30 mouse cellular contexts compared by ENCODE assay signal in genomic region chr4:151087358-151087757, GRCm38 (mm10). TPM values are rescaled to one million over a fixed set of nuclear protein-coding genes. Genes with fewer than 3 reads are reported as not detected.
DNase-seq lines count a peak whose midpoint lies in the region; ATAC-seq and TF ChIP-seq lines count a peak whose summit lies in the region.
"Had no signal": no experiment of that assay in that cellular context is flagged by ENCODE, and none has a peak within 500 bp of the region (broad histone marks: within the 10 kb centered on the region; RNA-seq: fewer than 3 reads in every experiment).

No protein-coding gene starts in this region.

- peak; percentile 24; the same call in 1 of the 2 replicates for TF ChIP-seq CTCF in heart, postnatal 0 days (IDR thresholded peaks at IDR 0.05; ENCODE audit: low read depth)
- TF ChIP-seq CTCF in left cerebral cortex, adult 2 months (IDR thresholded peaks at IDR 0.05) = peak; percentile 23
- peak; percentile 35 for TF ChIP-seq CTCF in E14TG2a.4 (conservative IDR thresholded peaks at IDR 0.05; ENCODE audit: low read length)
- 0 out of 2 replicates have a peak, but pooled peaks have one; percentile 10 for TF ChIP-seq CTCF in cortical plate, adult 2 months (IDR thresholded peaks at IDR 0.05; ENCODE audit: extremely low read depth, insufficient read depth, low read length)

- peaks cover 29% of the 10 kb centered on the region for H3K4me1 ChIP-seq in heart, postnatal 0 days (ENCODE audit: control insufficient read depth, insufficient read depth)
- peaks cover 35% of the 10 kb centered on the region for H3K4me1 ChIP-seq in heart, embryonic 11.5 days (ENCODE audit: control insufficient read depth, insufficient read depth, low read length)
- H3K4me1 ChIP-seq in E14TG2a.4 (replicated peaks; ENCODE audit: low read depth, low read length) = peaks cover 62% of the 10 kb centered on the region
- H3K4me1 ChIP-seq in cortical plate, adult 2 months (ENCODE audit: control insufficient read depth, insufficient read depth, low read length) = peaks cover 4% of the 10 kb centered on the region; the same call in 1 of the 2 replicates
- H3K4me1 ChIP-seq: embryonic facial prominence, embryonic 13.5 days; limb, embryonic 12.5 days; liver, embryonic 13.5 days had no signal

- no peak for TF ChIP-seq EP300 in heart, postnatal 0 days (IDR thresholded peaks at IDR 0.05; ENCODE audit: low read depth)

- H3K9ac ChIP-seq in heart, postnatal 0 days (replicated peaks; ENCODE audit: low read depth, low read length) = no peak overlapping the region
- no peak overlapping the region for H3K9ac ChIP-seq in heart, embryonic 11.5 days (ENCODE audit: low read depth, low read length)
- H3K9ac ChIP-seq: embryonic facial prominence, embryonic 13.5 days; forebrain, embryonic 15.5 days; heart, embryonic 13.5 days; hindbrain, embryonic 13.5 days; limb, embryonic 12.5 days; liver, embryonic 13.5 days; midbrain, embryonic 15.5 days had no signal

- no peaks in the 10 kb centered on the region for H3K27me3 ChIP-seq in heart, postnatal 0 days (ENCODE audit: control insufficient read depth, insufficient read depth, low read length)
- no peaks in the 10 kb centered on the region for H3K27me3 ChIP-seq in heart, embryonic 11.5 days (ENCODE audit: control insufficient read depth, insufficient read depth, low read length)
- no peaks in the 10 kb centered on the region for H3K27me3 ChIP-seq in E14TG2a.4 (ENCODE audit: insufficient read depth, low read length)
- H3K27me3 ChIP-seq: embryonic facial prominence, embryonic 13.5 days; forebrain, embryonic 15.5 days; heart, embryonic 13.5 days; hindbrain, embryonic 13.5 days; limb, embryonic 12.5 days; liver, embryonic 13.5 days; midbrain, embryonic 15.5 days had no signal

- no peaks in the 10 kb centered on the region for H3K9me3 ChIP-seq in heart, postnatal 0 days (replicated peaks; ENCODE audit: control insufficient read depth, low read length)
- H3K9me3 ChIP-seq in heart, embryonic 11.5 days (replicated peaks; ENCODE audit: control insufficient read depth, low read length) = no peaks in the 10 kb centered on the region
- H3K9me3 ChIP-seq in E14TG2a.4 (ENCODE audit: low read length) = no peaks in the 10 kb centered on the region
- H3K9me3 ChIP-seq: embryonic facial prominence, embryonic 13.5 days; forebrain, embryonic 15.5 days; heart, embryonic 13.5 days; hindbrain, embryonic 13.5 days; limb, embryonic 12.5 days; liver, embryonic 13.5 days; midbrain, embryonic 15.5 days had no signal

- WGBS in heart, postnatal 0 days = 93% methylated on average over 1 of the region's 1 CpGs
- 75% methylated on average over 1 of the region's 1 CpGs for whole genome bisulfite sequencing in heart, embryonic 11.5 days (ENCODE audit: insufficient replicate concordance)

- TF ChIP-seq POLR2A in cortical plate, adult 2 months (IDR thresholded peaks at IDR 0.05; ENCODE audit: extremely low read depth, insufficient read depth, low read length) = no peak

- DNase-seq in heart, postnatal 0 days (ENCODE audit: low spot score) = no peak
- DNase-seq in left cerebral cortex, adult 2 months (ENCODE audit: extremely low spot score in 1 of 2, low spot score in 2 of 2) = no peak
- no peak for DNase-seq in left cerebral cortex, adult 8-10 months (ENCODE audit: low spot score in 2 of 2)
- DNase-seq: adrenal gland, postnatal 25 days; cerebellum, postnatal 25 days; embryo, embryonic 11 days; gastrocnemius, postnatal 10 days; liver, embryonic 13.5 days; thymus, postnatal 14 days had no signal

- ATAC-seq in heart, postnatal 0 days (ENCODE audit: insufficient read depth, low read depth) = no peak
- ATAC-seq in heart, embryonic 11.5 days (replicated peaks; ENCODE audit: insufficient number of reproducible peaks, low FRiP score, low TSS enrichment) = no peak
- ATAC-seq in activated CD4-positive, CD25-positive, alpha-beta regulatory T cell, adult 4 months = no peak
- ATAC-seq: forebrain, embryonic 15.5 days; midbrain, embryonic 15.5 days had no signal

- no peak overlapping the region for H3K4me2 ChIP-seq in heart, postnatal 0 days (ENCODE audit: low read depth, low read length)
- H3K4me2 ChIP-seq in heart, embryonic 11.5 days = no peak overlapping the region
- H3K4me2 ChIP-seq: embryonic facial prominence, embryonic 13.5 days; forebrain, embryonic 15.5 days; heart, embryonic 13.5 days; hindbrain, embryonic 13.5 days; limb, embryonic 12.5 days; liver, embryonic 13.5 days; midbrain, embryonic 15.5 days had no signal

- H3K36me3 ChIP-seq in heart, postnatal 0 days (replicated peaks; ENCODE audit: control insufficient read depth, insufficient read depth, low read length) = peaks cover 28% of the 10 kb centered on the region; the same call in 1 of the 2 replicates
- H3K36me3 ChIP-seq in heart, embryonic 11.5 days (ENCODE audit: control insufficient read depth, insufficient read depth, low read length) = peaks cover 10% of the 10 kb centered on the region; the same call in 1 of the 2 replicates
- peaks cover 35% of the 10 kb centered on the region for H3K36me3 ChIP-seq in E14TG2a.4 (ENCODE audit: insufficient read depth, low read length)
- H3K36me3 ChIP-seq: liver, embryonic 13.5 days had no signal

- H3K27ac ChIP-seq in heart, postnatal 0 days (ENCODE audit: low read depth) = no peak overlapping the region
- H3K27ac ChIP-seq in heart, embryonic 11.5 days (ENCODE audit: low read depth, low read length) = no peak overlapping the region
- no peak overlapping the region for H3K27ac ChIP-seq in left cerebral cortex, adult 2 months
- H3K27ac ChIP-seq in cortical plate, adult 2 months (ENCODE audit: insufficient read depth, low read length) = no peak overlapping the region
- H3K27ac ChIP-seq: embryonic facial prominence, embryonic 13.5 days; forebrain, embryonic 15.5 days; heart, embryonic 13.5 days; hindbrain, embryonic 13.5 days; limb, embryonic 12.5 days; liver, embryonic 13.5 days; macrophage; midbrain, embryonic 15.5 days had no signal

- intact Hi-C loops in left cerebral cortex, adult 2 months (cut with DNase I) = no loop called here

- H3K4me3 ChIP-seq in heart, postnatal 0 days (ENCODE audit: low read depth, low read length) = no peak overlapping the region
- no peak overlapping the region for H3K4me3 ChIP-seq in heart, embryonic 11.5 days (ENCODE audit: low read depth, low read length)
- no peak overlapping the region for H3K4me3 ChIP-seq in left cerebral cortex, adult 2 months
- no peak overlapping the region for H3K4me3 ChIP-seq in E14TG2a.4 (replicated peaks; ENCODE audit: low read length)
- H3K4me3 ChIP-seq in cortical plate, adult 2 months (ENCODE audit: insufficient read depth, low read length) = no peak overlapping the region
- H3K4me3 ChIP-seq: embryonic facial prominence, embryonic 13.5 days; forebrain, embryonic 15.5 days; heart, embryonic 13.5 days; hindbrain, embryonic 13.5 days; limb, embryonic 12.5 days; liver, embryonic 13.5 days; midbrain, embryonic 15.5 days had no signal

RNA-seq across cellular contexts. Expression of gene Gm13090, which starts 2.0 kb away (rescaled TPM):
- total RNA-seq in heart, postnatal 0 days (2014; rRNA removed; ENCODE audit: low replicate concordance) = not detected in 2 replicates
- 0.26 TPM in 1 of 2 replicates, not detected in the other for polyA plus RNA-seq in heart, postnatal 0 days (2015; fragmentation: Nextera tagmentation; extraction: Ambion mirVana)
- polyA plus RNA-seq in heart, embryonic 11.5 days (2014; fragmentation: Nextera tagmentation; extraction: Ambion mirVana) = 0.21 TPM in 1 of 2 replicates, not detected in the other
- total RNA-seq in left cerebral cortex, adult 2 months (2021) = not detected
- not detected for total RNA-seq in left cerebral cortex, adult 8-10 months (2022)
- not detected in 2 replicates for polyA plus RNA-seq in cortical plate, adult 2 months (2012; rRNA removed)
- not detected for polyA plus RNA-seq in activated CD4-positive, CD25-positive, alpha-beta regulatory T cell, adult 4 months (2017; shearing (Covaris generic))
- total RNA-seq: adrenal gland, postnatal 25 days; gastrocnemius, postnatal 10 days; granulocyte monocyte progenitor cell, adult 5-6 weeks; heart, postnatal 25 days; layer of hippocampus, postnatal 14 days; left cerebral cortex, postnatal 14 days had no signal
- polyA plus RNA-seq: C2C12; embryonic facial prominence, embryonic 13.5 days; heart, embryonic 13.5 days; hindbrain, embryonic 13.5 days; intestine, embryonic 14.5 days; kidney, embryonic 14.5 days; large intestine, adult 2 months; limb, embryonic 12.5 days; liver, embryonic 13.5 days; lung, embryonic 16.5 days; macrophage; spleen, adult 2 months had no signal

RNA-seq across cellular contexts. Expression of gene Vamp3, which starts 29.6 kb away (rescaled TPM):
- 63.6 and 75.8 TPM in 2 replicates for total RNA-seq in heart, postnatal 0 days (2014; rRNA removed; ENCODE audit: low replicate concordance)
- 82.3 and 83.2 TPM in 2 replicates for polyA plus RNA-seq in heart, postnatal 0 days (2015; fragmentation: Nextera tagmentation; extraction: Ambion mirVana)
- 88.5 and 102 TPM in 2 replicates for polyA plus RNA-seq in heart, embryonic 11.5 days (2014; fragmentation: Nextera tagmentation; extraction: Ambion mirVana)
- total RNA-seq in left cerebral cortex, adult 2 months (2021) = 10 to 100 TPM; 29.6 to 32.5 TPM
- total RNA-seq in left cerebral cortex, adult 8-10 months (2022) = 10 to 100 TPM; 31.8 to 33.6 (median 32.6) TPM
- polyA plus RNA-seq in cortical plate, adult 2 months (2012; rRNA removed) = 52.2 and 54.8 TPM in 2 replicates
- polyA plus RNA-seq in activated CD4-positive, CD25-positive, alpha-beta regulatory T cell, adult 4 months (2017; shearing (Covaris generic)) = 10 to 100 TPM; 47.9 to 50.8 TPM

RNA-seq across cellular contexts. Expression of gene Per3, which starts 42.9 kb away (rescaled TPM):
- 14.4 and 28.7 TPM in 2 replicates for total RNA-seq in heart, postnatal 0 days (2014; rRNA removed; ENCODE audit: low replicate concordance)
- polyA plus RNA-seq in heart, postnatal 0 days (2015; fragmentation: Nextera tagmentation; extraction: Ambion mirVana) = 13.4 and 17.3 TPM in 2 replicates
- 6.6 and 6.7 TPM in 2 replicates for polyA plus RNA-seq in heart, embryonic 11.5 days (2014; fragmentation: Nextera tagmentation; extraction: Ambion mirVana)
- total RNA-seq in left cerebral cortex, adult 2 months (2021) = 10 to 100 TPM; 25.1 to 29.9 TPM
- total RNA-seq in left cerebral cortex, adult 8-10 months (2022) = 10 to 100 TPM; 32.3 to 36.5 (median 34.3) TPM
- 42.8 and 48.1 TPM in 2 replicates for polyA plus RNA-seq in cortical plate, adult 2 months (2012; rRNA removed)
- 1 to 10 TPM; 3.3 to 4.7 TPM for polyA plus RNA-seq in activated CD4-positive, CD25-positive, alpha-beta regulatory T cell, adult 4 months (2017; shearing (Covaris generic))
